Mouse (Mus musculus) CH12.LX (cell line): Measurements from ENCODE around the gene Gas2l1. TPM values are rescaled to one million over a fixed set of nuclear protein-coding genes. Genes with fewer than 3 reads are reported as not detected.

Experiments
- DNase-seq: peaks from one replicate; pipeline ENCODE4 v3.0.0-alpha.2; 2013; ENCODE audit errors: extremely low read depth
- H3K27ac ChIP-seq: 2 replicates; pipeline ENCODE4 v1.5.1; 2012; ENCODE audit warnings: low read depth, mild to moderate bottlenecking, control low read depth, moderate library complexity; ENCODE audit not compliant: insufficient read depth
- H3K27me3 ChIP-seq: replicated peaks from 2 replicates; pipeline ENCODE3; 2012; ENCODE audit warnings: inconsistent platforms
- H3K36me3 ChIP-seq, 2 experiments: replicated peaks in 1 of 2; 2 replicates each; pipeline versions ENCODE3 to v1.6.1; 2012; ENCODE audit warnings: inconsistent platforms in 1 of 2, low read length in 1 of 2, mild to moderate bottlenecking in 1 of 2, mixed read lengths in 1 of 2, moderate library complexity in 1 of 2; ENCODE audit not compliant: control insufficient read depth in 1 of 2, insufficient read depth in 1 of 2
- H3K4me1 ChIP-seq, 2 experiments: 2 replicates each; pipeline ENCODE4 v1.6.1; 2012; ENCODE audit warnings: inconsistent platforms in 1 of 2, moderate library complexity in 1 of 2; ENCODE audit not compliant: insufficient read depth in 2 of 2, control insufficient read depth in 1 of 2
- H3K4me2 ChIP-seq: 2 replicates; pipeline ENCODE4 v1.6.1; 2012; ENCODE audit warnings: low read depth, mild to moderate bottlenecking, control low read depth; ENCODE audit not compliant: poor library complexity, insufficient read depth, severe bottlenecking
- H3K4me3 ChIP-seq, 3 experiments: fragments of 150-350 bp in 1 of 3; sonication (generic) in 1 of 3; replicated peaks in 1 of 3; 2 replicates each; pipeline versions ENCODE3 to v1.5.1; 2011 to 2012; ENCODE audit warnings: low read depth in 2 of 3, low read length in 2 of 3, mild to moderate bottlenecking in 2 of 3, moderate library complexity in 2 of 3, control low read depth in 1 of 3, improper control_type of control experiment in 1 of 3, inconsistent platforms in 1 of 3, mixed read lengths in 1 of 3; ENCODE audit not compliant: poor library complexity in 1 of 3
- H3K79me2 ChIP-seq: replicated peaks from 2 replicates; pipeline ENCODE4 v1.6.1; 2012; ENCODE audit warnings: mild to moderate bottlenecking, moderate library complexity; ENCODE audit not compliant: control insufficient read depth, poor library complexity, insufficient read depth, severe bottlenecking; ENCODE audit errors: extremely low read depth
- H3K9ac ChIP-seq: 2 replicates; pipeline ENCODE4 v1.6.1; 2012; ENCODE audit warnings: low read depth, mild to moderate bottlenecking, control low read depth, moderate library complexity; ENCODE audit not compliant: insufficient read depth
- H3K9me3 ChIP-seq: replicated peaks from 2 replicates; pipeline ENCODE3; 2012; ENCODE audit warnings: low read length, inconsistent platforms, mixed read lengths
- BHLHE40 ChIP-seq: IDR thresholded peaks from 2 replicates; pipeline ENCODE4 v1.6.1; 2011; ENCODE audit warnings: mild to moderate bottlenecking, low read depth, low read length, improper control_type of control experiment
- CHD1 ChIP-seq: IDR thresholded peaks from 2 replicates; pipeline ENCODE4 v1.6.1; 2012; ENCODE audit warnings: low read depth, low read length, improper control_type of control experiment, inconsistent platforms
- CHD2 ChIP-seq: IDR thresholded peaks from 2 replicates; pipeline ENCODE4 v1.6.1; 2011; ENCODE audit warnings: low read length, improper control_type of control experiment
- E2F4 ChIP-seq: IDR thresholded peaks from 2 replicates; pipeline ENCODE4 v1.6.1; 2011; ENCODE audit warnings: low read depth, low read length, improper control_type of control experiment; ENCODE audit not compliant: insufficient replicate concordance
- EP300 ChIP-seq: IDR thresholded peaks from 2 replicates; pipeline ENCODE4 v1.6.1; 2011; ENCODE audit warnings: low read length, improper control_type of control experiment
- ETS1 ChIP-seq: conservative IDR thresholded peaks from 2 replicates; pipeline ENCODE4 v1.6.1; 2012; ENCODE audit warnings: low read depth, mild to moderate bottlenecking, inconsistent platforms, low read length, improper control_type of control experiment, moderate library complexity
- GABPA ChIP-seq: IDR thresholded peaks from 2 replicates; pipeline ENCODE4 v1.6.1; 2012; ENCODE audit warnings: low read depth, low read length, improper control_type of control experiment, inconsistent platforms; ENCODE audit not compliant: insufficient replicate concordance
- IRF4 ChIP-seq: IDR thresholded peaks from 2 replicates; pipeline ENCODE4 v1.6.1; 2014; ENCODE audit warnings: low read depth, mild to moderate bottlenecking, inconsistent platforms, low read length, improper control_type of control experiment
- JUN ChIP-seq: IDR thresholded peaks from 2 replicates; pipeline ENCODE4 v1.6.1; 2011; ENCODE audit warnings: low read depth, mild to moderate bottlenecking, low read length, improper control_type of control experiment, moderate library complexity; ENCODE audit not compliant: insufficient read depth
- KAT2A ChIP-seq: IDR thresholded peaks from 2 replicates; pipeline ENCODE4 v1.6.1; 2012; ENCODE audit warnings: low read length, improper control_type of control experiment, inconsistent platforms; ENCODE audit not compliant: insufficient replicate concordance
- MAZ ChIP-seq: IDR thresholded peaks from 2 replicates; pipeline ENCODE4 v1.6.1; 2012; ENCODE audit warnings: low read depth, mild to moderate bottlenecking, inconsistent platforms, low read length, improper control_type of control experiment, moderate library complexity
- MEF2A ChIP-seq: IDR thresholded peaks from 2 replicates; pipeline ENCODE4 v1.6.1; 2014; ENCODE audit warnings: low read depth, mild to moderate bottlenecking, inconsistent platforms, low read length, improper control_type of control experiment, borderline replicate concordance
- MXI1 ChIP-seq: IDR thresholded peaks from 2 replicates; pipeline ENCODE4 v1.6.1; 2011; ENCODE audit warnings: mild to moderate bottlenecking, low read depth, low read length, improper control_type of control experiment
- NELFE ChIP-seq: IDR thresholded peaks from 2 replicates; pipeline ENCODE4 v1.6.1; 2011; ENCODE audit warnings: low read depth, low read length, improper control_type of control experiment
- NRF1 ChIP-seq: IDR thresholded peaks from 2 replicates; pipeline ENCODE4 v1.6.1; 2014; ENCODE audit warnings: low read depth, mild to moderate bottlenecking, inconsistent platforms, low read length, improper control_type of control experiment, moderate library complexity
- SIN3A ChIP-seq: IDR thresholded peaks from 2 replicates; pipeline ENCODE4 v1.6.1; 2012; ENCODE audit warnings: low read length, improper control_type of control experiment, inconsistent platforms
- TBP ChIP-seq: conservative IDR thresholded peaks from 2 replicates; pipeline ENCODE4 v1.6.1; 2011; ENCODE audit warnings: low read depth, low read length, improper control_type of control experiment
- TCF12 ChIP-seq: IDR thresholded peaks from 2 replicates; pipeline ENCODE4 v1.6.1; 2014; ENCODE audit warnings: low read depth, mild to moderate bottlenecking, inconsistent platforms, low read length, improper control_type of control experiment
- UBTF ChIP-seq: IDR thresholded peaks from 2 replicates; pipeline ENCODE4 v1.6.1; 2012; ENCODE audit warnings: low read depth, mild to moderate bottlenecking, inconsistent platforms, low read length, improper control_type of control experiment, moderate library complexity
- ZMIZ1 ChIP-seq: IDR thresholded peaks from 2 replicates; pipeline ENCODE4 v1.6.1; 2012; ENCODE audit warnings: low read depth, mild to moderate bottlenecking, inconsistent platforms, low read length, improper control_type of control experiment
- dilution Hi-C: fragments of 300-500 bp; cut with MboI; formaldehyde crosslinking; loops from 2 replicates; pipeline ENCODE4 v1.14.3; 2020; ENCODE audit warnings: low sequenced_read_pairs; ENCODE audit not compliant: extremely low pct_unique_long_range_greater_than_20kb, extremely low pct_ligation_motif_present
- in situ Hi-C: fragments of 300-500 bp; cut with MboI; formaldehyde crosslinking; loops from 3 replicates; pipeline ENCODE4 v1.14.3; 2019; ENCODE audit warnings: low sequenced_read_pairs, low pct_ligation_motif_present, low pct_unique_long_range_greater_than_20kb, mixed read lengths
- polyA plus RNA-seq: library from polyadenylated mRNA; unstranded; fragments of >175 nt; gene quantifications from 2 replicates; pipeline ENCODE4 v1.2.1, GENCODE M21; 2012; ENCODE audit warnings: low read depth; ENCODE audit not compliant: insufficient read length
- total RNA-seq, 2 experiments: library from RNA; depleted of rRNA; stranded (reverse); fragments of 300-350 nt in 1 of 2; fragments of >200 nt in 1 of 2; gene quantifications; 2 replicates each; pipeline ENCODE4 v1.2.3; 2012 to 2014

The Gas2l1 gene
- total and polyA plus RNA-seq, 3 experiments = 3.3 to 12.5 (median 8.8) TPM

- Histone ChIP-seq H3K4me3 (no peak overlapping the region), H3K4me2 (no peak overlapping the region), H3K9ac (no peak overlapping the region), H3K79me2 (no peaks in the 10 kb centered on the region), H3K9me3 (no peaks in the 10 kb centered on the region), H3K36me3 (peaks cover 71 to 89% of the 10 kb centered on the region in 2 experiments), H3K27me3 (no peaks in the 10 kb centered on the region), H3K4me1 (peaks cover 8 to 16% of the 10 kb centered on the region in 2 experiments; a peak in 3 of 4 replicates), H3K27ac (no peak overlapping the region)
- dilution Hi-C loops (no loop called here), in situ Hi-C loops (no loop called here)
- TF ChIP-seq MEF2A (no peak), TCF12 (no peak), MXI1 (no peak), CHD1 (no peak), ZMIZ1 (no peak), ETS1 (no peak), NRF1 (no peak), KAT2A (no peak), NELFE (no peak), BHLHE40 (no peak), EP300 (no peak)
- DNase-seq = no peak
These were observed 36.9 kb downstream of the Gas2l1 start for GRCm38 (mm10) chr11:5028228-5028627.

- dilution Hi-C loops (no loop called here), in situ Hi-C loops (no loop called here)
- no peaks in the 10 kb centered on the region for H3K27me3 ChIP-seq
- no peak overlapping the region for H3K4me3 ChIP-seq
- H3K36me3 ChIP-seq = peaks cover 56 to 75% of the 10 kb centered on the region in 2 experiments
- H3K4me2 ChIP-seq = no peak overlapping the region
- H3K9me3 ChIP-seq = no peaks in the 10 kb centered on the region
- H3K27ac ChIP-seq = peak overlapping the region; percentile 51; the same call in 1 of the 2 replicates
- peak; percentile 27 for DNase-seq
- H3K9ac ChIP-seq = no peak overlapping the region
- TF ChIP-seq E2F4 (no peak), SIN3A (0 out of 2 replicates have a peak, but pooled peaks have one; percentile 26), CHD2 (no peak), MAZ (no peak), TBP (no peak), UBTF (no peak), IRF4 (peak; percentile 65; the same call in 1 of the 2 replicates), JUN (no peak), EP300 (peak; percentile 50), GABPA (no peak)
- no peaks in the 10 kb centered on the region for H3K79me2 ChIP-seq
- H3K4me1 ChIP-seq = peaks cover 8 to 16% of the 10 kb centered on the region in 2 experiments; a peak in 3 of 4 replicates
These were observed 40.0 kb downstream of the Gas2l1 start for GRCm38 (mm10) chr11:5025108-5025507.
